11 mouse cellular contexts compared by ENCODE assay signal in genomic region chr7:121085500-121085899, GRCm38 (mm10). TPM values are rescaled to one million over a fixed set of nuclear protein-coding genes. Genes with fewer than 3 reads are reported as not detected.
DNase-seq lines count a peak whose midpoint lies in the region; ATAC-seq and TF ChIP-seq lines count a peak whose summit lies in the region.
"Had no signal": no experiment of that assay in that cellular context is flagged by ENCODE, and none has a peak within 500 bp of the region (broad histone marks: within the 10 kb centered on the region; RNA-seq: fewer than 3 reads in every experiment).

No protein-coding gene starts in this region.

- no peak overlapping the region for H3K4me2 ChIP-seq in limb, embryonic 14.5 days (replicated peaks; ENCODE audit: low read depth, low read length, severe bottlenecking)
- H3K4me2 ChIP-seq: embryonic facial prominence, embryonic 13.5 days; neural tube, embryonic 12.5 days had no signal

- no peaks in the 10 kb centered on the region for H3K27me3 ChIP-seq in heart, embryonic 10.5 days (ENCODE audit: insufficient read depth, poor library complexity, severe bottlenecking)
- H3K27me3 ChIP-seq in embryonic facial prominence, embryonic 10.5 days (replicated peaks; ENCODE audit: low read depth, poor library complexity, severe bottlenecking): no peaks in the 10 kb centered on the region
- H3K27me3 ChIP-seq in limb, embryonic 14.5 days (ENCODE audit: control insufficient read depth, insufficient read depth, low read length): no peaks in the 10 kb centered on the region
- H3K27me3 ChIP-seq in thymus, adult 2 months (ENCODE audit: control insufficient read depth, insufficient read depth, low read length): no peaks in the 10 kb centered on the region
- H3K27me3 ChIP-seq: embryonic facial prominence, embryonic 13.5 days; neural tube, embryonic 12.5 days had no signal

- no peak for TF ChIP-seq CTCF in thymus, adult 2 months (IDR thresholded peaks at IDR 0.05; ENCODE audit: borderline replicate concordance, control insufficient read depth, extremely low read depth, insufficient read depth, low read length, poor library complexity)

- H3K9me3 ChIP-seq in heart, embryonic 10.5 days: no peaks in the 10 kb centered on the region
- no peaks in the 10 kb centered on the region for H3K9me3 ChIP-seq in embryonic facial prominence, embryonic 10.5 days
- no peaks in the 10 kb centered on the region for H3K9me3 ChIP-seq in limb, embryonic 14.5 days (ENCODE audit: control insufficient read depth, low read length)
- H3K9me3 ChIP-seq: embryonic facial prominence, embryonic 13.5 days; neural tube, embryonic 12.5 days had no signal

- DNase-seq in heart, adult 11 months: peak; percentile 96
- DNase-seq in heart, embryonic 10.5 days (ENCODE audit: low spot score): no peak
- DNase-seq in embryonic facial prominence, embryonic 10.5 days (ENCODE audit: low spot score): peak; percentile 32
- peak; percentile 26 for DNase-seq in heart, adult 8-10 months (ENCODE audit: low spot score)
- peak; percentile 29 for DNase-seq in limb, embryonic 14.5 days (ENCODE audit: low spot score)
- no peak for DNase-seq in B cell, adult 2 months
- no peak for DNase-seq in frontal cortex, postnatal 25 days (ENCODE audit: low spot score in 2 of 2)
- no peak for DNase-seq in thymus, adult 2 months
- DNase-seq: adrenal gland, adult 8-10 months had no signal

- no peak for TF ChIP-seq POLR2A in limb, embryonic 14.5 days (IDR thresholded peaks at IDR 0.05; ENCODE audit: borderline replicate concordance, extremely low read depth, insufficient read depth, insufficient read length)
- no peak for TF ChIP-seq POLR2A in thymus, adult 2 months (IDR thresholded peaks at IDR 0.05; ENCODE audit: control insufficient read depth, extremely low read depth, insufficient read depth, low read length, poor library complexity)

- peak; percentile 39; the same call in 1 of the 2 replicates for ATAC-seq in limb, embryonic 14.5 days (ENCODE audit: low FRiP score, low read depth)

- no peak overlapping the region for H3K27ac ChIP-seq in heart, embryonic 10.5 days
- no peak overlapping the region for H3K27ac ChIP-seq in embryonic facial prominence, embryonic 10.5 days (replicated peaks)
- no peak overlapping the region for H3K27ac ChIP-seq in limb, embryonic 14.5 days (replicated peaks; ENCODE audit: low read depth, low read length)
- H3K27ac ChIP-seq in thymus, adult 2 months (ENCODE audit: control insufficient read depth, insufficient read depth, low read length): no peak overlapping the region
- H3K27ac ChIP-seq: embryonic facial prominence, embryonic 13.5 days; neural tube, embryonic 12.5 days had no signal

- WGBS in heart, embryonic 10.5 days: 22% methylated on average over 4 of the region's 4 CpGs
- 15% methylated on average over 4 of the region's 4 CpGs for WGBS in embryonic facial prominence, embryonic 10.5 days
- 28% methylated on average over 4 of the region's 4 CpGs for WGBS in limb, embryonic 14.5 days
- 40% methylated on average over 4 of the region's 4 CpGs for WGBS in thymus, adult 2 months

- H3K9ac ChIP-seq in limb, embryonic 14.5 days (ENCODE audit: low read depth, low read length, severe bottlenecking): no peak overlapping the region
- H3K9ac ChIP-seq: embryonic facial prominence, embryonic 13.5 days; neural tube, embryonic 12.5 days had no signal

- no peak overlapping the region for H3K4me3 ChIP-seq in heart, embryonic 10.5 days
- no peak overlapping the region for H3K4me3 ChIP-seq in embryonic facial prominence, embryonic 10.5 days
- no peak overlapping the region for H3K4me3 ChIP-seq in limb, embryonic 14.5 days (replicated peaks; ENCODE audit: low read length)
- H3K4me3 ChIP-seq in thymus, adult 2 months (ENCODE audit: control insufficient read depth, insufficient read depth, low read length): no peak overlapping the region
- H3K4me3 ChIP-seq: embryonic facial prominence, embryonic 13.5 days; neural tube, embryonic 12.5 days had no signal

- H3K4me1 ChIP-seq in heart, embryonic 10.5 days: peaks cover 9% of the 10 kb centered on the region
- peaks cover 23% of the 10 kb centered on the region for H3K4me1 ChIP-seq in embryonic facial prominence, embryonic 10.5 days
- H3K4me1 ChIP-seq in limb, embryonic 14.5 days (ENCODE audit: control insufficient read depth, insufficient read depth, low read length): peaks cover 3% of the 10 kb centered on the region
- H3K4me1 ChIP-seq in thymus, adult 2 months (replicated peaks; ENCODE audit: control insufficient read depth, insufficient read depth, low read length): no peaks in the 10 kb centered on the region

- peaks cover 2% of the 10 kb centered on the region; the same call in 1 of the 2 replicates for H3K36me3 ChIP-seq in heart, embryonic 10.5 days
- peaks cover 8% of the 10 kb centered on the region; the same call in 1 of the 2 replicates for H3K36me3 ChIP-seq in embryonic facial prominence, embryonic 10.5 days (replicated peaks)
- peaks cover 3% of the 10 kb centered on the region; the same call in 1 of the 2 replicates for H3K36me3 ChIP-seq in limb, embryonic 14.5 days (ENCODE audit: control insufficient read depth, insufficient read depth, low read length)
- H3K36me3 ChIP-seq in thymus, adult 2 months (ENCODE audit: control insufficient read depth, insufficient read depth, low read length): no peaks in the 10 kb centered on the region
- H3K36me3 ChIP-seq: neural tube, embryonic 12.5 days had no signal

RNA-seq across cellular contexts. Expression of gene Otoa, which starts 4.0 kb away (rescaled TPM):
- polyA plus RNA-seq in heart, embryonic 10.5 days (2016; fragmentation: Nextera tagmentation; extraction: Ambion mirVana): 0.04 TPM in 1 of 2 replicates, not detected in the other
- polyA plus RNA-seq in embryonic facial prominence, embryonic 10.5 days (2016; fragmentation: Nextera tagmentation; extraction: Ambion mirVana): 0.05 and 0.13 TPM in 2 replicates
- under 1 TPM; 0.06 to 0.19 (median 0.06) TPM for total RNA-seq in heart, adult 8-10 months (2022)
- polyA plus RNA-seq in limb, embryonic 14.5 days (2012; rRNA removed): 0.48 and 0.53 TPM in 2 replicates
- 0.15 and 0.28 TPM in 2 replicates for polyA plus RNA-seq in limb, embryonic 14.5 days (2014; fragmentation: Nextera tagmentation; extraction: Ambion mirVana)
- polyA plus RNA-seq in thymus, adult 2 months (2012; rRNA removed): 0.22 and 0.81 TPM in 2 replicates

RNA-seq across cellular contexts. Expression of gene Igsf6, which starts 11.1 kb away (rescaled TPM):
- polyA plus RNA-seq in heart, embryonic 10.5 days (2016; fragmentation: Nextera tagmentation; extraction: Ambion mirVana): 0.39 and 0.92 TPM in 2 replicates
- 0.67 and 1.2 TPM in 2 replicates for polyA plus RNA-seq in embryonic facial prominence, embryonic 10.5 days (2016; fragmentation: Nextera tagmentation; extraction: Ambion mirVana)
- 1 to 10 TPM in 2 of 4 experiments, under 1 TPM in 2; 0.72 to 1.5 (median 1.2) TPM for total RNA-seq in heart, adult 8-10 months (2022)
- 0.87 and 0.97 TPM in 2 replicates for polyA plus RNA-seq in limb, embryonic 14.5 days (2012; rRNA removed)
- 1.9 and 2.2 TPM in 2 replicates for polyA plus RNA-seq in limb, embryonic 14.5 days (2014; fragmentation: Nextera tagmentation; extraction: Ambion mirVana)
- polyA plus RNA-seq in thymus, adult 2 months (2012; rRNA removed): 1.3 and 1.4 TPM in 2 replicates

RNA-seq across cellular contexts. Expression of gene Mettl9, which starts 51.3 kb away (rescaled TPM):
- polyA plus RNA-seq in heart, embryonic 10.5 days (2016; fragmentation: Nextera tagmentation; extraction: Ambion mirVana): 93.7 and 135 TPM in 2 replicates
- 182 and 187 TPM in 2 replicates for polyA plus RNA-seq in embryonic facial prominence, embryonic 10.5 days (2016; fragmentation: Nextera tagmentation; extraction: Ambion mirVana)
- total RNA-seq in heart, adult 8-10 months (2022): 100 to 1,000 TPM in 1 of 4 experiments, 10 to 100 TPM in 3; 83.1 to 103 (median 96.0) TPM
- polyA plus RNA-seq in limb, embryonic 14.5 days (2012; rRNA removed): 91.6 and 94.8 TPM in 2 replicates
- 188 and 197 TPM in 2 replicates for polyA plus RNA-seq in limb, embryonic 14.5 days (2014; fragmentation: Nextera tagmentation; extraction: Ambion mirVana)
- polyA plus RNA-seq in thymus, adult 2 months (2012; rRNA removed): 20.7 and 28.1 TPM in 2 replicates

Comparison
In these comparisons a context has a peak if more than half of its experiments do, and no peak if none do; other contexts are left out.
1. DNase-seq: peak in heart, adult 11 months (single experiment), embryonic facial prominence, embryonic 10.5 days (single experiment), heart, adult 8-10 months (single experiment) and limb, embryonic 14.5 days (single experiment); none in heart, embryonic 10.5 days (single experiment), B cell, adult 2 months (0 of 2), frontal cortex, postnatal 25 days (0 of 2) and thymus, adult 2 months (single experiment).